Mouse (Mus musculus) cerebellum, postnatal 25 days (tissue): Measurements from ENCODE around the gene Pold1.
A peak's percentile ranks its signal among the peaks of the same experiment; 100 is the strongest.

Source experiments
- DNase-seq, 2 experiments: peaks; one replicate each; pipeline ENCODE4 v3.0.0; 2021; ENCODE audit warnings: mixed read lengths in 2 of 2

Gene Pold1

DNA sequence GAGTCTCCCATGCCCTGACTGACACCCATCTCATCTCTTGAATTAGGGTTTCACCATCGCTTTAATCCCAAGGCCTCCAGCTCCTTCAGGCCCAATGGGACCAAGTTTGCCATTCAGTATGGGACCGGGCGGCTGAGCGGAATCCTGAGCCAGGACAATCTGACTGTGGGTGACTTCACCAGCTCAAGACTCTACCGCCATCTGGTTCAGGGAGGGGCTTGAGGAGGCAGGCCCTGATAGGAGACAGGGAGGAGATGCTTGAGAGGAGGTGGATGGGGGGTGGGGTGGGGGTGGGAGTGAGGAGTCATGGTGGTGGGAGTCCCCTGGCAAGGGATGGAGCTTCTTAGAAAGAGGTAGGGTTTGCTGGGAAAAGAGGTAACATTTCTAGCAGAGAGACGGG lies 33.0 kb upstream of the Pold1 start:
- DNase-seq: no peak

DNA sequence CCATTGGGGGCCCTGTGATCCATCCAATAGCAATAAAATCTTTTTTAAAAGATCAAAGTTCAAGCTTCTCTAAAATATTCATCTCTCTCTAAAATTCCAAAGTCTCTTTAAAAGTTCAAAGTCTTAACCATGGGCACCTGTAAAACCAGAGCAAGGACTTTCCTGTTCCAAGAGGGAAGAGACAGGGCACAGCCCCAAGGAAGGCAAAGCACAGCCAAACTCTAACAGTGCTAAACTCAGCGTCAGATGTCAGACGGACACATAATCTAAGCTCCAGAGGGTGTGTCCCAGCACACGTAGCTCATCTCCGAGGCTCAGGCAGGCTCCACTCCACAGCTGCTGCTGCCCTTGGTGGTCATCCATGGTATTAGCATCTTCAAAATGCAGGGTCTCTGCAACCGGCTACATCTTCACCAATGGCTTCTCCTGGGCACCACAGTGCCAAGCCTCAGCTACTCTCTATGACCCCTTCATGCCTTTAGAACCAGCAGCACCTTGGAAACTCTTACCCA lies 27.7 kb upstream of the Pold1 start:
- no peak for DNase-seq

DNA sequence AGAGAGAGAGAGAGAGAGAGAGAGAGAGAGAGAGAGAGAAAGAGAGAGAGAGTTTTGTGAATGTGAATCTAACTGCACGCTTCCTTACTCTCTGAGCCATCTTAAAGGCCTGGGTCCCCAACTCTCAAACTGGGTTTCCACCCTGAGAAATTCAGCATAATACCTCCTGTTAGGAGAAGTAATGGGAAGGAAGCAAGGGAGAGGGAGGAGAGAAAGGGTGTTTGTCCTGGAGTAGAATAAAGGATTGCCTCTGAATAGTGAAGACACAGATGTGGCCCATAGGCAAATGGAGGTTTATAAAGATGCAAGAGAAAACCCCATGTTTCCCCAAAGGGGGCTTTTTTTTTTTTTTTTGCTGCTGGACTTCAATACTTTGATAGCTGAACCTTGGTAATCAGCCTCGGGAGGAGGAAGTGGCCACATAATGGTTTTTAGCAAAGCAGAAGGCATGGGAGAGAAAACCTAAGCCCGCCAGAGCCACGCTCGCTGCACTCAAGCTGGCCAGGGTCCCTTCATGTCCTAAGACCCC lies 24.4 kb upstream of the Pold1 start:
- DNase-seq: no peak

DNA sequence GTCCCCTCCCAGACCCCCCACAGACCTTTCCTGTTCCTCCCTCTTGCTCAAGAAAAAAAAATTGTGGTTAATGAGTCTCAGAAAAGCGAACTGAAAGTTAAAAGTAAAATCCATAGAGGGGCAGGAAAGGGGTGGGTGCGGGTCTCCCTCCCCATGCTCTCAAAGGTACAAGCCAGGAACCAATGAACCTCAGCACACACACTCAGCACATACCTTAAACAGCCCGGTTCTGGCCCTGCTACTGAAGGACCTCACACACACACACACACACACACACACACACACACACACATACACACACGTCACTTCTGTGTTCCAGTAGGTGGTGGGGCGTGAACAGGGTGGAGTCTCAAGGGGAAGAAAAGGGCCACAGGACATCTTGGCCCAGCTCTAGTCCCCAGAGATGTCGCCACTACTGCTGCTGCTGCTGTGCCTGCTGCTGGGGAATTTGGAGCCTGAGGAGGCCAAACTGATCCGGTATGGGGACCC lies 23.6 kb upstream of the Pold1 start, which contains the start of gene Napsa:
TSS of gene Napsa (plus strand) at position 168 of the 489 bp plus-strand sequence.
- DNase-seq: no peak

DNA sequence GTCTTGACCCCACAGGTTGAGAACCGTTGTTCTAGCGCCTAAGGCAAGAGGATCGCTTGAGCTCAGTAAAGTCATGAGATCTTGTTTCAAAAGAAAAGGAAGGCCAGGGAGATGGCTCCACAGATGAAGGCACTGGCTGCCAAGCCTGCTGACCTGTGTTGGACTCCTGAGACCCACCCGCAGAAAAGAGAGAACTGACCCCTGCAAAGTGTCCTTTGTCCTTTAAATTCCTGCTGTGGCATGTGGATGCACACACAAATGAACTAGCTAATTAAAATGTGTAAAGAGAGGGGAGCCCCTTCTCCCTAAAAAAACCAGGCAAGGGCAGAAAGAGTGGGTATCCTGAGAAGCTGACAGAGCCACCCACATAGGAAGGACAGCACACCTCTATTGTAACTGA lies 23.2 kb upstream of the Pold1 start:
- DNase-seq: no peak

DNA sequence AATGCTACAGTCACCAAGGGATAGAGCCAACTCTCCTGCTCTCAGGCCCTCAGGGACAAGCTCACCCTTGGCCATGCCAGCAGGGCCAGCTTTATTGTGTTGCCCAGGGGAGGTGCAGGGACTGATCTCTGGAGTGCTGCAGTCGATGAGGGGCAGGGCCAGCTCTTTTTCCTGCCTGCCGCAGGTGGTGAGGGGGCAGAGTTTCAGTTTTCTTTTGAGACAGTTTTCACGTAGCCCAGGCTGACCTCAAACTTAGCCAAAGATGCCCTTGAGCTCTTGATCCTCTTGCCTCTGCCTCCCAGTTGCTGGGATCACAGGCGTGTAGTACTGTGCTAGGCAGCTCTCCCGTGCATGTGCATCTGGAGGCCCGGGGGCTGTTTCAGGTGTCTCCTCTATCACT lies 22.3 kb upstream of the Pold1 start:
- DNase-seq: no peak

DNA sequence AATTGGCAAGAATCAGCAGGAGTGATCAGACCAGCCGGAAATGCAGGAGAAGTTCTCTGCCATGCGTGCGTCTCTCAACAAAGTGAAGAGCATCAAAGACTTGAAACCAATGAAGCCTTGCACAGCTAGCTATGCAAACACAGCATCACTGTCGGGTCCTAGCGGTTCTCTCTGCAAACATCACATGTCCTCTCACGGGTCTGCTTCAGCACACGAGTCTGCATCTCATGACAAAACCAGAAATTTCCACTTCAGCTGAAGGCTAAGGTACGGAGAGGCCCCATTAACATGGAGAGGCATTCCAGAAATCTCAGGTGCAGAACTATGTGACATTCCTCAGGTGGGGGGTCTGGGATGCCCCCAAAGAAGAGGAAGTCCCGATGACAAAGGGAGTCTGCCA lies 20.2 kb upstream of the Pold1 start:
- no peak for DNase-seq

DNA sequence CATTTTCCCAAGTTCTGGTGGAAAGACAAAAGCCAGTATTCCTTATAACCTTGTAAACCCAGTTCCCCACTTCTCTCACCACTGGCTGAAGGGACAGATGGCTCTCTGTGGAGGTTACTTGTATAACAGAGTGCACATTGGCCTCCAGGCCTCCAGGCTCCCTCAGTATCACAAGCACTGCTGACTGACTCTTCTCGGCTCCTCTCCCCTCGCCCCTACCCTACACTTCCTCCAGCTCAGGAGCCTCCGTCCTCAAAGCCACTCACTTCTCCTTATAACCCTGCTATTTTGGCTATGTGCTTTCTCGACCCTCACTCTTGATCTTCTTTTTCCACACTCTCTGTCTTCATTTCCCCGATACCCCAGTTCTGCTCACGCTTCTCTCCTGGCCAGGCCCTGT lies 16.8 kb upstream of the Pold1 start:
- no peak for DNase-seq

DNA sequence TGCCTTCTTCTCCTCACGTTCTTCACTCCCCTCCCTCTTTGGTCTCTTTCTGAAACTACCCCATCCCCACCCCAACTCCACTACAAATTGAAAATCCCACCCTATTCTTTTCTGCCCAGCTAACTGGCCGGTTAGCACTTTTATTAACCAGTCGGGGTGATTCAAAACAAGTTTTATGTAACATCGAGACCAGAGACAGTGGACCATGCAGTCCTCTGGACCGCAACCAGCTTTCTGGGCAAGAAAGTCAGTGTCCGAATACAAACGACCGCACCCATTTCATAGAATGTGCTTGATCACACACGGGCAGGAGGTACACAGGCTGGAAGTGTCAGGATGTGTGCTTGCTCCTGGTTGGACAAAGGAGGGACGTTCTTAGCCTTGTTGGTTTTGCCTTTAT lies 15.8 kb upstream of the Pold1 start:
- no peak for DNase-seq

DNA sequence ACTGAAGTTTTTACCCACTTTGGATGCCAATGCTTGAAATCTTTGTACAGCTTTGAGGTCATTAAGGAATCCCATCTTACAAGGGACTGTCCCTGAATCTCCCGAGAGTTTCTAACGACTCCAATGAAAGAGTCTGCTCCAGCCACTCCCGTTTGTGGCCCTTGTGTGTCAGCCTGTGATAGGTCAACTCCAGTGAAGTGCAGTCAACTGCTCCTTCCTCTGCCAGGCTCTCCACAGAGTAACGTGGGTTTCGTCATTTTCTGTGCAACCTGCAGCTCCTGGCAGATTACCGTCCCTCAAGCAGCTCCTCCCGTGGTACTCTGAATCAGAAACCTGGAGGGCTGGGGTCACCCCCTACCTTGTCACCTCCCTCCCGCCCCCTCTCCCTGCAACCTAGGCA lies 14.6 kb upstream of the Pold1 start:
- no peak for DNase-seq

DNA sequence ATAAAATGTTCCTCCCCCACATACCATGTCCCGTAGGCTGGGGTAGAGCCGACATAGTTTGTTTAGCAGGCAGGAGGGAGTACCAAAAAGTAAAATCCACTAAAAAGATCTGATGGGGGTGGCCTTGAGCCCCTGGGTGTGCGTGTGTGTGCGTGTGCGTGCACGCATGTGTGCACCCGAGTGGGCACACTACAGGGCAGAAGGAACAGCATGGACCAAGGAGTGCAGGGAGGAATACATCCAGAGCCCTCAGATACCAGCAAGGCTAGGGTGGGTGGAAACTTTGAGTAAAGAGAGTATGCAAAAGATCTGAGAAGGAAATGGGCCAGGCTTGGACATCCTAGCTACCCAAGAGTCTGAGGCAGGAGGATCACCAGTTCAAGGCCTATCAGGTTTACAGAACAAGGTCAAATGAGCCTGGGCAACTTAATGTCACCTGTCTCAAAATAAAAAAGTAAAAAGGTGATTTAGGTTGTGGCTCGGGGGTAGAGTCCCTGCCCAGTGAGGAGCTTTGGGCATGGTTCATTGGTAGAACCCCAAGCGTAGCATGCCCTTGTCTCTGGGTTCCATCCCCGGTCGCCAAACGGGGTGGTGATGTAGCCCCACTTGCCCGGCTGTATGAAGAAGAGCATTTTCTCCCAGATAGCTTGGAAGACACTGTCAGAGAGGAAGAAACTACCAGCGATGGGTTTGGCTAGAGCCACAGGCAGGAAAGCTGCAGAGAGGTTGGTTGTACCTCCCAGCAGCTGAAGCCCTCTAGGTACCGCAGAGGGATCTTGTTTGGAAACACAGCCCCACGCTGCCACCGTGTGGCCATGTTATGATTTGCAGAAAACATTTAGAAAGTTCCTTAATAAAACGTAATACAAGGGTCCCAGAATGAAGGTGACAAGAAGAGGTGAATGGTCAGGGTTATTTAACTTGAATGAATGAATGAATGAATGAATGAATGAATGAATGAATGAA lies 12.1 kb upstream of the Pold1 start:
- peak; percentile 86 to 92 for DNase-seq

DNA sequence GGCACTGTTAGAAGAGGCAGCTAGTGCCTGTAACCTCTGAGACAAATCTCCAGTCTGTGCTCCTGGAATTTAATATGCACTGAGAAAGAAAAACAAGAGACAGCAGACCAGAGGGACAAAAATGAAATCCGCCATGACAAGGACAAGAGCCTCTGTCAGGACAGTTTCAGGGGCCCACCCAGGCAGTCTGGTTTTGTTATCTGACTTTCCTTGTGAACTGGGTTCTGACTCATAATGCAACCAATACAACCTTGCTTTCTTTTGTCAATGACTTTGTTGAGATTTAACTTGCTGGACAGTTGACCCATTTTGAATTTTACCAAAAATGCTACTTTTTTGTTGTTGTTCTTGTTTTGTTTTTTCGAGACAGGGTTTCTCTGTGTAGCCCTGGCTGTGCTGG lies 9.0 kb upstream of the Pold1 start:
- no peak for DNase-seq

DNA sequence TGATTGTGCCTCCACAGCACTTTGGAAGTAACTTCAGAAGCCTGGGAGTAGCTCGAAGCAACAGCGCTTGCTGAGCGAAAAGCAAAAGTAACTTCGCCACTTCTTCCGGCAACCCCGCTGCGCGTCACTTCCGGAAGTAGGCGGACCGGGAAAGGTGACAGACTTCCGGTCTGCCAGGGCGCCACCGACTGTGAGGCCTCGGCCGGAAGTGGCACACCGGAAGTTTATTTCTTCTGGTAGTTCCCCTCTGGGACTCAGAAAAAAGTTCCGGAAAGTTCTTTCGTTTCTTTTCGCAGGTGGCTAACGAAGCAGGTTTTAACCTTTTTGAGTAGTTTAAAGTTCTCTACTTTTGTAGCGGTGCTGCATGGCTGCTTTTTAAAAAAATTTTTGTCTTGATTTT lies 5.2 kb upstream of the Pold1 start, which contains the start of gene Nr1h2:
TSS of gene Nr1h2 (minus strand) at position 126 of the 400 bp plus-strand sequence.
- DNase-seq: peak; percentile 94 to 97

DNA sequence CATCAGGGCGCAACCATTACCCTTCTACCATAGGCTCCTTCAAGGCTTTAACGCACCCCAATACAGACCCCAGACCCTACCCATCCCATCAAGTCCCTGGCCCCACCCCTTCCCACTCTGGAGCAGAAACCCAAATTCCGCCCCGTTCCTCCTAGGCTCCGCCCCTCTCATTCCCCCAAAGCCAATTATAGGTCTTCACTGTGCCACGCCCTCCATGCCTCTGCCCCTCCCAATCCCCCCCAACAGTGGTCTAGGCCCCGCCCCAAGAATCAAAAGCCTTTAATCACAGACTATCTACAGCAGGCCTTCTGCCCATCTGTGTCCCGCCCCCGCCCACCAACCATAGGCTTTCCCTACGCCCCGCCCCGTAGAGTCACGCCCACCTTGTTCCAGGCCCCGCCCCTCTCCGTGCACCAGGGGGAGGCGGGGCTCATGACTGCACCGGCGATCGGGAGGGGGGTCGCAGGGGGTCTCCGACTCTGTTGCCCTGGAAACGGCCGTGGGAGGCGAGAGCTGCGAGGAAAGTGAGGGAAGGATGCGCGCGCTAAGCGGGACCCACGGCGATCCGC lies 4.6 kb upstream of the Pold1 start:
- peak in 1 of 2 experiments; percentile 79 for DNase-seq

DNA sequence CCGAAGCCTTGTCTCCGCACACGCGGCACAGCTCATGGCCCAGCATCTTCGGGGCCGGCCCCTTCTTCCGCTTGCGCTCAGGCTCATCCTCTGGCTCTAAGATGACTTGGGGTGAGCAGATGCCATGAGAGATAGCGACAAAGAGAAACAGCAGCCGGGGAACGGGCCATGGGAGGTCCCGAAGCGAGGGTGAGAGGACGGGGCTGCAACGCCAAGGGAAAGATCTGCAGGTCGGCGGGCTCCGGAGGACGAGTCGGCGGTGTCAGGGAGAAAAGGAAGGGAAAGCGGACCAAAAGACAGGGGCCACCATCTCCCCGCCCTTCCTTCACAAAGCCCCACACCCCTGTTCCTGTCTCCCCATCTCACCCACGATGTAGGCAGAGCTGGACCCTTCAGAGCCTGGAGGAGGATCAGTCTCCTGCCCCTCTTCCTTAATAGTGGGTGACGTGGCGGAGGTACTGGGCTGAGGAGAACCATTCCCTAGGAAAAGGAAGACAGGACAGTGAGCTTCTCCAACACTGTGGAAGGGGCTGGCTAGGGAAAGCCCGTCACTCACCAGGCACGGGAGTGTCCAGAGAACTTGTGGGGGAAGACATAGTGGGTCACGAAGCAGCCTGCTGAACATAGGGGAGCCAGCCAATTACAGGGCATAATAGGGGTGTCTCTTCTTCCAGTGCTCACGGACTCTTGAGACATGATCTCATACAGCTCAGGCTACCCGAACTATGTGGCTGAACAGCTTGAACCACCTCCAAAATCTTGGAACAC lies 3.7 kb upstream of the Pold1 start:
- no peak for DNase-seq

DNA sequence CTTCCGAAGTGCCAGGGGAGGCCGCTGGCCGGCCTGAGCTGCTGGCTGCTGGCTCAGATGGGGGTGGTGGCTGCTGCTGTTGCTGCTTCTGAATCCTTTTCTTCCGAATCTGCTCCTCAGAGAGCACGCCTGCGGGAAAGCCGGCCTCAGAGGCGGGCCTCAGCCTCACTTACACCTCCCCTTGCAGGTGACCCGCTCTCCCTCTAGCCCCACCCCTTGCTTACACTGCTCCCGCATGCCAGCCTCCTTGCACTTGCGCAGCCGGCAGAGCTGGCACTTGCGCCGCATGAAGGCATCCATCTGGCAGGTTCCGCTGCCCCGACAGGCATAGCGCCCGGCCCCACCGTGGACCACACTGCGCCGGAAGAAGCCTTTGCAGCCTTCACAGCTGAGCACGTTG lies 3.1 kb upstream of the Pold1 start:
- peak in 1 of 2 experiments; percentile 56 for DNase-seq

DNA sequence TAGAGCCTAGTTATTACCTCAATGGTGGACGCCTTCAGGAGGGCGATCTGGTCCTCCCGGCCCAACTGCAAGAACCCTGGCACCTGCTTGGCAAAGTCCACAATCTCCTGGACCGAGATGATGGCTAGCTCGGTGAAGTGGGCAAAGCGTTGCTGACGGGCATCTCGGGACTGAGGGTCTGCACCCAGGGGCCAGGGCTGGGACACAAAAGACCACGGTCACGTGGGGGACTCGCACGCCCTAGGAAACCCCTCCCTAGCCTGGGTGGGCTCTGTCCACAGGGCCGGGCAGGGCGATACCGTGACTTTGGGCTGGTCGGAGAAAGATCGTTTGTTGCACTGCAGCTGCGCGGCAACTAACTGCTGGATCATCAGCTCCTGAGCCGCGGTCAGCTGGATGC lies 2.7 kb upstream of the Pold1 start:
- no peak for DNase-seq

DNA sequence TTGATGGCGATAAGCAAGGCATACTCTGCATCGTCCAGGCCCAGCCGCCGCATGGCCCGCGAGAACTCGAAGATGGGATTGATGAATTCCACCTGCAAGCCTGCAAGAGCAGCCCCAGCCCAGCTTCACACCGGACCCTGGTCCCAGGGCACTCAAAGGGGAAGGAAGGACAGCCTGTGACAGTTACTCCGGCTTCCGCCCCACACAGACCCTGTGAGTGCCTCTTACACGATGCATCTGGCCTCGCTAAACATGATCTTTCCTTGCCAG lies 1.7 kb upstream of the Pold1 start:
- no peak for DNase-seq

DNA sequence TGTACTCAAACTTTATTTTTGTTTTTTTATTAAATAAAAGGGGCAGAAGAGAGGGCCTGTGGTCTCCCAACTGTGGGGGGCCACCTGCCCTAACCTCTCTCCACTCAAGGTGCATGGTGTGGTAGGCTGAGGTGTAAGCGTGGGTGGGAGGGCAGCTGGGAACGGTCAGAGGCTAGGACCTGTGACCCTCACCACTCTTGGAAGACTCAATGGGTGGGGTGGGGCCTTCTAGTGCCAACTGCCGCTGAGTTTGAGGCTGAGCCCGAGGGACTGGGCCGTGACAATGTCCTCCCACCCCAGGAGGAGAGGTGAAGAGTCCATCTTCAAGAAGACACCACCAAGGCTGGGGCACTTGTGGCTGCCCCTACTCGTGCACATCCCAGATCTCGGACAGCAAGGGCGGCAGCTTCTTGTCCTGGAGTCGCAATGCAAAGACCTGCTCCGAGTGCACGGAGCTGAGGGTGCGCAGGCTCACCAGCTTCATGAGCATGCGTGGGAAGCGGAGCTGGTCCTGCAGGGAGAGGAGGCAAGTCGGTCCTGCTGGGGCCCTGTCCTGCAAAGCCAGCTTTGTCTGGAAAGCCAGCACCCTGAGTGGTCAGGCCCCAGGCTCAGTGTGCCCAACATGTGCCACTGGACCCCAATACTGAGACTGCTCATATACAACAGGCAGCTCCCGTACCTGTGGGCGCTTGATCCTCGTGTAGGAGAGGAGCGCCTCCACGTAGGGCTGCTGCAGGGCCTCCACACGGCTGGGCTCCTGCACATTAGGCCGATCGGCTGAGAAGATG lies 1.2 kb upstream of the Pold1 start:
- DNase-seq: no peak

DNA sequence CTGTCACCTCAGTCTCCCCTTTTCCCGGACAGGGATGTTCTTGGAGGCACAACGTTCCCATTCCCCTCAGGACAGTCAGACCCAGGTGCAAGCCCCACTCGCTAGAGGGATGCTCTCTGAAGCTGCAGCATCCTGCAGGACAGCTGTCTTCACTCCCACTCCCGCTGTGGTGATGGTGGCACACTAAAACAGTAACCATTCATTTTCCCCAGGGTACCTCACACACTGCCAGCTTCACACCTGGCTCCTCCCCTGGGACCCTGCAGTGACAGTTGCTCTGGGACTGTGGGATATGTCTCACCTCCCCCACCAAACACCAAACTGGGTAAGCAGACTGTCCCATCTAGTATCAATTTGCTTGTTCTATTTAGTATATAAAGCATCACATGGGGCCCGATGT lies 924 bp downstream of the Pold1 start:
- no peak for DNase-seq

DNA sequence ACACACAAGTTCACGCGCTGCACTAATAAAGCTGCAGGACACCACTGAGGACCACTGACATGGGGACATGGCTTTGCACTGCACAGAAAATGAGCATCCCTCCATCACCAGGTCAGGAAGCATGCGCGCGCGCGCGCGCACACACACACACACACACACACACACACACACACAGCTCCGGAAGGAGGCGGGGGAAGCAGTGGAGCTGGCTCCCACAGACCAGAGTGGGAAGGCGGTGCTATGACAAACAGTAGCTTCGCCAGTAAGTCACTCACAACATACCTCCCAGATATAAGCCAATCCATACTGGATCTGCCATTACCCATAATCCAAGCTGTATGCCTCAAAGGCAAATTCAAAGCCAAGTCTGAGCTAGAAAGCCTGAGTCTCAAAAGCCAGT lies 1.6 kb downstream of the Pold1 start:
- no peak for DNase-seq

DNA sequence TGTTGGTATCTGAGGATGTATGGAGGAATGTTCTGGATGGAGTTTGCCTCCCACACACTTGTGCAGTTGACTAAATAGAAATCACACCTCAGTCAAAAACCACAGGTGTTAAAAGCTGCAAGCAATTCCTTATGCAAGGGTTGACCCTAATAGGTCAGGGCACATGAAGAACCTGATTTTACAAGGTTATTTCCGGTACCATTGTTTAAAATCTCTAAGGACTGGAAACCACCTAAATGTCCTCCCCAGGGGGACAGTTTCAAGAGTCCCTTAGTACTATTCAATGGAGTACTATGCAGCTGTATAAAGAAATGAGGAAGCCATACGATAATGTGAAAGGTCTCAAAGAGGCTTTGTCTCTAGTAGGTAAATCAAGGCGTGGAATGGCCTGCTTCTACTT lies 2.4 kb downstream of the Pold1 start:
- no peak for DNase-seq
